Mouse (Mus musculus) cerebellum, adult 2 months (tissue): ENCODE measurements around the gene Srpk2. TPM values are rescaled to one million over a fixed set of nuclear protein-coding genes. Genes with fewer than 3 reads are reported as not detected.

Experiments used
- DNase-seq, 2 experiments: peaks; one replicate each; pipeline ENCODE4 v3.0.0; 2021
- H3K27ac ChIP-seq: fragments of 200-500 bp; 2 replicates; pipeline ENCODE4 v1.5.1; 2012; ENCODE audit warnings: low read length, control low read depth, inconsistent platforms; ENCODE audit not compliant: insufficient read depth
- H3K27me3 ChIP-seq: fragments of 200-500 bp; 2 replicates; pipeline ENCODE4 v1.6.1; 2012; ENCODE audit warnings: inconsistent platforms, mild to moderate bottlenecking, low read length, moderate library complexity; ENCODE audit not compliant: control insufficient read depth, insufficient read depth
- H3K4me1 ChIP-seq: fragments of 200-500 bp; 2 replicates; pipeline ENCODE4 v1.6.1; 2011; ENCODE audit warnings: low read length; ENCODE audit not compliant: control insufficient read depth, insufficient read depth
- H3K4me3 ChIP-seq: fragments of 200-500 bp; replicated peaks from 2 replicates; pipeline ENCODE3; 2011; ENCODE audit warnings: mild to moderate bottlenecking, low read depth, low read length, control low read depth; ENCODE audit not compliant: insufficient read depth
- CTCF ChIP-seq: fragments of 200-500 bp; IDR thresholded peaks from 2 replicates; pipeline ENCODE4 v1.5.1; 2011; ENCODE audit warnings: low read depth, mild to moderate bottlenecking, control low read depth, low read length, moderate library complexity, borderline replicate concordance; ENCODE audit not compliant: insufficient read depth
- POLR2A ChIP-seq: fragments of 200-500 bp; IDR thresholded peaks from 2 replicates; pipeline ENCODE4 v1.6.1; 2011; ENCODE audit warnings: low read length, control low read depth, borderline replicate concordance; ENCODE audit not compliant: insufficient read depth
- WGBS: fragments of 180-500 bp; shearing (Covaris S2); methylation state at CpG from one replicate; pipeline ENCODE4 v1.1.7; 2018; 5-methylcytosine and 5-hydroxymethylcytosine counted together
- polyA plus RNA-seq: library from polyadenylated mRNA; depleted of rRNA; stranded (reverse); fragments of >200 nt; gene quantifications from 2 replicates; pipeline ENCODE4 v1.2.3, GENCODE M21; 2012

The Srpk2 gene
- polyA plus RNA-seq, 1 experiment: 71.3 TPM

DNA sequence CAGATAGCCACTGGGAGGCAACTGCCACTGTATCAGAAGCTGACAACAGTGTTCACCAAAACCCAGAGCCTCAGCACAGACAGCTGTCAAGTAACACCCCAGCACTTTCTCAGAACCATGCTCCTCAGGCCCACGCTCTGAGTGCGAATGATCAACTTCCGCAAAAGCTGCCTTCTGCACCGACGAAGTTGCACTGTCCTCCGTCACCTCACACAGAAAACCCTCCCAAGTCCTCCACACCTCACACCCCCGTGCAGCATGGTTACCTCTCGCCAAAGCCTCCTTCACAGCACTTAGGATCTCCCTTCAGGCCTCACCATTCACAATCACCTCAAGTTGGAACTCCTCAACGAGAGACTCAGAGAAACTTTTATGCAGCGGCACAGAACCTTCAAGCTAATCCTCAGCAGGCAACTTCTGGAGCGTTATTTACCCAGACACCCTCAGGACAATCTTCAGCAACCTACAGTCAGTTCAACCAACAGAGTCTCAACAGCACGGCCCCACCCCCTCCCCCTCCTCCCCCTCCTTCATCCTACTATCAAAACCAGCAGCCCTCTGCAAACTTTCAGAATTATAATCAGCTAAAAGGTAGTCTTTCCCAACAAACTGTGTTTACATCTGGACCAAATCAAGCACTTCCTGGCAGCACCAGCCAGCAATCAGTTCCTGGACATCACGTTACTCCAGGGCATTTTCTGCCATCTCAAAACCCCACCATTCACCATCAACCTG lies 182.7 kb downstream of the Srpk2 start:
- Histone ChIP-seq H3K27ac (no peak overlapping the region), H3K4me1 (peaks cover 4% of the 10 kb centered on the region; the same call in 1 of the 2 replicates), H3K27me3 (no peaks in the 10 kb centered on the region), H3K4me3 (no peak overlapping the region)
- no peak for TF ChIP-seq POLR2A
- TF ChIP-seq CTCF: no peak
- no peak for DNase-seq
- 73% methylated on average over 13 of the region's 13 CpGs for WGBS

DNA sequence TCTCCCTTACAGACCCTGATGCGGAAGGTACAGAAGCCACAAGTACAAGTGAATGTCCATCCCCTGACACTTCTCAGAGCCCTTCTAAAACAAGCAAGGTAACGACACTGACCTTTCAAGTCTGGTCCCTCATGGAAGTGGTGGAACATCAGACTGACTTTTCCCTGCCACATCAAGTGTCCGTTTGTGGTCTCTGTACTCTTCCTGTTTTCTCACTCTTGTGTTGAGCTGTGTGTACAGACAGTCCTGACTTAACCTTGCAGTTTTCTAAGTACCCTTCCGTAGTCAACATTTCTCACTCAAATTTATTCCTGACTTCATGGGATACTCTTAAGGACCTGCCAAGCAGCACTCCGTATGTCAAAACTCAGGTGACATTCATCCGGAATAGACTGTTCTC lies 183.7 kb downstream of the Srpk2 start:
- no peak for DNase-seq
- WGBS: 84% methylated on average over 6 of the region's 6 CpGs
- Histone ChIP-seq H3K27me3 (no peaks in the 10 kb centered on the region), H3K27ac (no peak overlapping the region), H3K4me3 (no peak overlapping the region), H3K4me1 (peaks cover 4% of the 10 kb centered on the region; the same call in 1 of the 2 replicates)
- TF ChIP-seq POLR2A: no peak
- no peak for TF ChIP-seq CTCF

GRCm38 (mm10) chr5:23499257-23499656 lies 185.2 kb downstream of the Srpk2 start:
- no peaks in the 10 kb centered on the region for H3K27me3 ChIP-seq
- WGBS: 89% methylated on average over 16 of the region's 16 CpGs
- H3K4me3 ChIP-seq: no peak overlapping the region
- TF ChIP-seq CTCF: no peak
- no peak for TF ChIP-seq POLR2A
- peaks cover 4% of the 10 kb centered on the region; the same call in 1 of the 2 replicates for H3K4me1 ChIP-seq
- no peak overlapping the region for H3K27ac ChIP-seq
- no peak for DNase-seq

GRCm38 (mm10) chr5:23497920-23498319 lies 186.5 kb downstream of the Srpk2 start:
- Histone ChIP-seq H3K4me1 (peaks cover 4% of the 10 kb centered on the region; the same call in 1 of the 2 replicates), H3K27ac (no peak overlapping the region), H3K4me3 (no peak overlapping the region), H3K27me3 (no peaks in the 10 kb centered on the region)
- 77% methylated on average over 10 of the region's 10 CpGs for WGBS
- TF ChIP-seq POLR2A (no peak), CTCF (no peak)
- no peak for DNase-seq

GRCm38 (mm10) chr5:23496933-23497332 lies 187.5 kb downstream of the Srpk2 start:
- H3K4me3 ChIP-seq: no peak overlapping the region
- H3K27me3 ChIP-seq: no peaks in the 10 kb centered on the region
- H3K4me1 ChIP-seq: no peaks in the 10 kb centered on the region
- no peak for DNase-seq
- no peak overlapping the region for H3K27ac ChIP-seq
- WGBS: 86% methylated on average over 5 of the region's 5 CpGs
- TF ChIP-seq POLR2A: no peak
- no peak for TF ChIP-seq CTCF

GRCm38 (mm10) chr5:23496396-23496795 lies 188.0 kb downstream of the Srpk2 start:
- Histone ChIP-seq H3K4me3 (no peak overlapping the region), H3K27ac (no peak overlapping the region), H3K27me3 (no peaks in the 10 kb centered on the region), H3K4me1 (no peaks in the 10 kb centered on the region)
- WGBS: 76% methylated on average over 3 of the region's 3 CpGs
- TF ChIP-seq POLR2A (no peak), CTCF (no peak)
- DNase-seq: no peak

- WGBS: 29% methylated on average over 2 of the region's 2 CpGs
- H3K4me1 ChIP-seq: no peaks in the 10 kb centered on the region
- H3K27me3 ChIP-seq: no peaks in the 10 kb centered on the region
- DNase-seq: no peak
- no peak overlapping the region for H3K27ac ChIP-seq
- TF ChIP-seq POLR2A: no peak
- peak; percentile 62 for TF ChIP-seq CTCF
- H3K4me3 ChIP-seq: no peak overlapping the region
Observed at GRCm38 (mm10) chr5:23490797-23491196, 193.6 kb downstream of the Srpk2 start.

DNA sequence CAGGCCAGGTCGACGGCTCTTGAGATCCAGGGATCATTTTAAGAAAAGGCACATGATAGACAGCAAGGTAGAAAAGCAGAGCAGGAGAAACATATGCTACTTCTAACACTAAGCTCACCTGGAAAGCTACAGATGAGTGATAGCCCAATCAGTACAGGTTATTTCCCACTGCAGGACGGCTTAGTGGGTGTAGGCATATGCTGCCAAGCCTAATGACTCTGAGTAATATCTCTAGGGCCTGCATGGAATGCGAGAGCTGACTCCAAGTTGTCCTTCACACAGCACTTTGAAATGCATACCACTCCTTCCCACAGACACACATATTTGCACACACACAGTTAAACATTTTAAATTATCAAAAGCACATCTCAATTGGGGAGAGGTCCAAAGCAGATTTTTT lies 195.2 kb downstream of the Srpk2 start:
- Histone ChIP-seq H3K27me3 (no peaks in the 10 kb centered on the region), H3K27ac (no peak overlapping the region), H3K4me1 (no peaks in the 10 kb centered on the region), H3K4me3 (no peak overlapping the region)
- no peak for DNase-seq
- TF ChIP-seq POLR2A (no peak), CTCF (no peak)
- 65% methylated on average over 4 of the region's 4 CpGs for WGBS
